ENCODE assay signal across 9 mouse cellular contexts in genomic region chr7:19472403-19472802, GRCm38 (mm10). TPM values are rescaled to one million over a fixed set of nuclear protein-coding genes. Genes with fewer than 3 reads are reported as not detected.
A peak's percentile ranks its signal among the peaks of the same experiment; 100 is the strongest.
DNase-seq lines count a peak whose midpoint lies in the region; ATAC-seq and TF ChIP-seq lines count a peak whose summit lies in the region.
"Had no signal": no experiment of that assay in that cellular context is flagged by ENCODE, and none has a peak within 500 bp of the region (broad histone marks: within the 10 kb centered on the region; RNA-seq: fewer than 3 reads in every experiment).

No protein-coding gene starts in this region.

- H3K27ac ChIP-seq in liver, postnatal 0 days (ENCODE audit: low read depth) = peak overlapping the region; percentile 80
- no peak overlapping the region for H3K27ac ChIP-seq in hindbrain, postnatal 0 days
- H3K27ac ChIP-seq in hindbrain, embryonic 10.5 days = no peak overlapping the region
- H3K27ac ChIP-seq: embryonic facial prominence, embryonic 15.5 days; macrophage had no signal

- peaks cover 16% of the 10 kb centered on the region for H3K4me1 ChIP-seq in liver, postnatal 0 days (ENCODE audit: insufficient read depth)
- H3K4me1 ChIP-seq in hindbrain, postnatal 0 days (ENCODE audit: insufficient read depth, low read length) = no peaks in the 10 kb centered on the region
- peaks cover 24% of the 10 kb centered on the region for H3K4me1 ChIP-seq in hindbrain, embryonic 10.5 days (replicated peaks)

- H3K9me3 ChIP-seq in liver, postnatal 0 days (ENCODE audit: low read length) = no peaks in the 10 kb centered on the region
- no peaks in the 10 kb centered on the region for H3K9me3 ChIP-seq in hindbrain, postnatal 0 days (ENCODE audit: low read length)
- H3K9me3 ChIP-seq in hindbrain, embryonic 10.5 days = 0 out of 2 replicates have a peak, but pooled peaks cover 2% of the 10 kb centered on the region
- H3K9me3 ChIP-seq: embryonic facial prominence, embryonic 15.5 days had no signal

- peaks cover 36% of the 10 kb centered on the region for H3K27me3 ChIP-seq in liver, postnatal 0 days (ENCODE audit: insufficient read depth, low read length)
- H3K27me3 ChIP-seq in hindbrain, postnatal 0 days (ENCODE audit: insufficient read depth, low read length) = peaks cover 27% of the 10 kb centered on the region
- peaks cover 99% of the 10 kb centered on the region for H3K27me3 ChIP-seq in hindbrain, embryonic 10.5 days (ENCODE audit: insufficient read depth, poor library complexity, severe bottlenecking)

- TF ChIP-seq EP300 in liver, postnatal 0 days (IDR thresholded peaks at IDR 0.05; ENCODE audit: low read depth) = no peak

- 2% methylated on average over 4 of the region's 4 CpGs for WGBS in liver, postnatal 0 days (ENCODE audit: insufficient replicate concordance)
- WGBS in hindbrain, postnatal 0 days = 63% methylated on average over 4 of the region's 4 CpGs
- WGBS in hindbrain, embryonic 10.5 days = 54% methylated on average over 4 of the region's 4 CpGs

- peak; percentile 47 for ATAC-seq in liver, postnatal 0 days
- no peak for ATAC-seq in hindbrain, postnatal 0 days

- H3K4me2 ChIP-seq in liver, postnatal 0 days (ENCODE audit: low read depth, low read length) = peak overlapping the region; percentile 77
- no peak overlapping the region for H3K4me2 ChIP-seq in hindbrain, postnatal 0 days (ENCODE audit: low read depth, low read length)
- H3K4me2 ChIP-seq: embryonic facial prominence, embryonic 15.5 days had no signal

- H3K9ac ChIP-seq in liver, postnatal 0 days (replicated peaks) = no peak overlapping the region
- no peak overlapping the region for H3K9ac ChIP-seq in hindbrain, postnatal 0 days (replicated peaks; ENCODE audit: low read length)
- H3K9ac ChIP-seq: embryonic facial prominence, embryonic 15.5 days had no signal

- TF ChIP-seq CTCF in liver, postnatal 0 days (IDR thresholded peaks at IDR 0.05; ENCODE audit: low read depth) = no peak
- no peak for TF ChIP-seq CTCF in hindbrain, postnatal 0 days (IDR thresholded peaks at IDR 0.05; ENCODE audit: low read depth)

- no peak overlapping the region for H3K4me3 ChIP-seq in liver, postnatal 0 days (ENCODE audit: low read depth, low read length)
- H3K4me3 ChIP-seq in hindbrain, postnatal 0 days (ENCODE audit: low read length) = no peak overlapping the region
- no peak overlapping the region for H3K4me3 ChIP-seq in hindbrain, embryonic 10.5 days
- H3K4me3 ChIP-seq: embryonic facial prominence, embryonic 15.5 days had no signal

- peak; percentile 38 to 51 for DNase-seq in spleen, postnatal 36 days (ENCODE audit: low spot score in 2 of 2)
- no peak for DNase-seq in spleen, postnatal 14 days (ENCODE audit: low spot score in 2 of 2)
- peak; percentile 77 for DNase-seq in kidney, adult 9 months
- peak; percentile 47 for DNase-seq in liver, postnatal 0 days
- DNase-seq in neural tube, embryonic 10.5 days (ENCODE audit: extremely low spot score, low spot score) = no peak
- DNase-seq in hindbrain, postnatal 0 days (ENCODE audit: low spot score) = no peak
- DNase-seq in hindbrain, embryonic 10.5 days (ENCODE audit: low spot score) = no peak

- H3K36me3 ChIP-seq in liver, postnatal 0 days (replicated peaks; ENCODE audit: insufficient read depth, low read length) = no peaks in the 10 kb centered on the region
- no peaks in the 10 kb centered on the region for H3K36me3 ChIP-seq in hindbrain, postnatal 0 days (ENCODE audit: insufficient read depth, low read length)
- H3K36me3 ChIP-seq in hindbrain, embryonic 10.5 days = no peaks in the 10 kb centered on the region
- H3K36me3 ChIP-seq: embryonic facial prominence, embryonic 15.5 days had no signal

RNA-seq across cellular contexts. Expression of gene Exoc3l2, which starts 9.3 kb away (rescaled TPM):
- 1.1 and 1.7 TPM in 2 replicates for polyA plus RNA-seq in liver, postnatal 0 days (2015; fragmentation: Nextera tagmentation; extraction: Ambion mirVana)
- 0.61 and 1.3 TPM in 2 replicates for total RNA-seq in hindbrain, postnatal 0 days (2014; rRNA removed)
- 2.0 and 2.3 TPM in 2 replicates for polyA plus RNA-seq in hindbrain, postnatal 0 days (2015; fragmentation: Nextera tagmentation; extraction: Ambion mirVana)
- polyA plus RNA-seq in hindbrain, embryonic 10.5 days (2016; fragmentation: Nextera tagmentation; extraction: Ambion mirVana) = 0.39 and 0.80 TPM in 2 replicates
- polyA plus RNA-seq: macrophage had no signal

RNA-seq across cellular contexts. Expression of gene Mark4, which starts 13.8 kb away (rescaled TPM):
- 1.8 and 2.0 TPM in 2 replicates for polyA plus RNA-seq in liver, postnatal 0 days (2015; fragmentation: Nextera tagmentation; extraction: Ambion mirVana)
- total RNA-seq in hindbrain, postnatal 0 days (2014; rRNA removed) = 60.3 and 60.5 TPM in 2 replicates
- 16.2 and 18.1 TPM in 2 replicates for polyA plus RNA-seq in hindbrain, postnatal 0 days (2015; fragmentation: Nextera tagmentation; extraction: Ambion mirVana)
- polyA plus RNA-seq in hindbrain, embryonic 10.5 days (2016; fragmentation: Nextera tagmentation; extraction: Ambion mirVana) = 9.3 and 13.6 TPM in 2 replicates

RNA-seq across cellular contexts. Expression of gene Bloc1s3, which starts 35.8 kb away (rescaled TPM):
- 0.94 and 1.1 TPM in 2 replicates for polyA plus RNA-seq in liver, postnatal 0 days (2015; fragmentation: Nextera tagmentation; extraction: Ambion mirVana)
- total RNA-seq in hindbrain, postnatal 0 days (2014; rRNA removed) = 18.8 and 22.4 TPM in 2 replicates
- polyA plus RNA-seq in hindbrain, postnatal 0 days (2015; fragmentation: Nextera tagmentation; extraction: Ambion mirVana) = 3.8 and 4.3 TPM in 2 replicates
- 2.4 and 3.8 TPM in 2 replicates for polyA plus RNA-seq in hindbrain, embryonic 10.5 days (2016; fragmentation: Nextera tagmentation; extraction: Ambion mirVana)

RNA-seq across cellular contexts. Expression of gene Trappc6a, which starts 35.8 kb away (rescaled TPM):
- 51.6 and 52.5 TPM in 2 replicates for polyA plus RNA-seq in liver, postnatal 0 days (2015; fragmentation: Nextera tagmentation; extraction: Ambion mirVana)
- total RNA-seq in hindbrain, postnatal 0 days (2014; rRNA removed) = 26.4 and 46.5 TPM in 2 replicates
- 42.8 and 44.3 TPM in 2 replicates for polyA plus RNA-seq in hindbrain, postnatal 0 days (2015; fragmentation: Nextera tagmentation; extraction: Ambion mirVana)
- 68.8 and 71.4 TPM in 2 replicates for polyA plus RNA-seq in hindbrain, embryonic 10.5 days (2016; fragmentation: Nextera tagmentation; extraction: Ambion mirVana)

RNA-seq across cellular contexts. Expression of gene Nkpd1, which starts 45.2 kb away (rescaled TPM):
- polyA plus RNA-seq in liver, postnatal 0 days (2015; fragmentation: Nextera tagmentation; extraction: Ambion mirVana) = not detected in 2 replicates
- 1.9 and 4.4 TPM in 2 replicates for total RNA-seq in hindbrain, postnatal 0 days (2014; rRNA removed)
- polyA plus RNA-seq in hindbrain, postnatal 0 days (2015; fragmentation: Nextera tagmentation; extraction: Ambion mirVana) = 1.3 TPM in 2 replicates
- 0.09 and 0.10 TPM in 2 replicates for polyA plus RNA-seq in hindbrain, embryonic 10.5 days (2016; fragmentation: Nextera tagmentation; extraction: Ambion mirVana)
- polyA plus RNA-seq: macrophage had no signal

Comparison
In these comparisons a context has a peak if more than half of its experiments do, and no peak if none do; other contexts are left out.
1. DNase-seq: peak in spleen, postnatal 36 days (2 of 2), kidney, adult 9 months (single experiment) and liver, postnatal 0 days (single experiment); none in spleen, postnatal 14 days (0 of 2), neural tube, embryonic 10.5 days (single experiment), hindbrain, postnatal 0 days (single experiment) and hindbrain, embryonic 10.5 days (single experiment).